Comparison of ENCODE assay signal across 16 mouse cellular contexts in the genomic region with DNA sequence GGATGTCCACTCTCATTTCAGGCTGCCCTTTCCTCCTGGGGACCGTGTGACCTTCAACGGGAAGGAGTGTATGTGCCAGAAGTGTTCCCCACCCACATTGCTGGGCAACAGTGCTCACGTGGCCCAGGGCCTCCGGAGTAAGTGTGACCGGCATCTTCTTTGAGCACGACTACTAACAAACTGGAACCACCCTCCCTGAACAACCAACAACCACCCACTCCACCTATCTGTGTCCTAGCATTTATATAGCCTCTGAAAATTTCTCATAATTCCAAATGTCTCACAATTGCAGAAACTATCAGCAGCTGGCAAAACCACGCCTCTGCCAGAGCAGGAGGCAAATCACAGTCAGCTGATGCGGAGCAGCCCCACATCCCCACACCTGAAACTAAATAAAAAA. TPM values are rescaled to one million over a fixed set of nuclear protein-coding genes. Genes with fewer than 3 reads are reported as not detected.
DNase-seq lines count a peak whose midpoint lies in the region; ATAC-seq lines count a peak whose summit lies in the region.
"Had no signal": no experiment of that assay in that cellular context is flagged by ENCODE, and none has a peak within 500 bp of the region (broad histone marks: within the 10 kb centered on the region; RNA-seq: fewer than 3 reads in every experiment).

No protein-coding gene starts in this region.

- peak; percentile 42; the same call in 1 of the 2 replicates for ATAC-seq in frontal cortex, adult (ENCODE audit: low TSS enrichment)
- ATAC-seq: forebrain, embryonic 16.5 days; hindbrain, embryonic 16.5 days; inflammation-experienced regulatory T-cells, adult 6 months; intestine, postnatal 0 days had no signal

- DNase-seq in frontal cortex, postnatal 10 days (ENCODE audit: low spot score in 2 of 2): no peak
- peak; percentile 49 to 58 for DNase-seq in left cerebral cortex, postnatal 25 days (ENCODE audit: low spot score in 2 of 2)
- no peak for DNase-seq in left cerebral cortex, adult 18-20 months (ENCODE audit: low spot score in 2 of 2)
- DNase-seq in adrenal gland, postnatal 36 days: peak; percentile 28 to 45
- DNase-seq in kidney, postnatal 25 days: no peak
- DNase-seq: cerebellum, adult 11 months; cerebellum, adult 9-11 months; cerebellum, postnatal 36 days; gastrocnemius, postnatal 10 days; heart, postnatal 10 days; heart, postnatal 4 days had no signal

- intact Hi-C loops in left cerebral cortex, postnatal 25 days (cut with DNase I): no loop called here

RNA-seq across cellular contexts. Expression of gene Ablim2, which starts 49.3 kb away (rescaled TPM):
- total RNA-seq in left cerebral cortex, postnatal 25 days (2021): 100 to 1,000 TPM; 175 to 209 TPM
- total RNA-seq in left cerebral cortex, adult 18-20 months (2021): 100 to 1,000 TPM; 168 to 215 TPM
- total RNA-seq in adrenal gland, postnatal 36 days (2021): 1 to 10 TPM; 6.2 to 8.5 TPM

Comparison
In these comparisons a context has a peak if more than half of its experiments do, and no peak if none do; other contexts are left out.
1. DNase-seq: peak in left cerebral cortex, postnatal 25 days (2 of 2) and adrenal gland, postnatal 36 days (2 of 2); none in frontal cortex, postnatal 10 days (0 of 2), left cerebral cortex, adult 18-20 months (0 of 2) and kidney, postnatal 25 days (0 of 2).
2. RNA of gene Ablim2, which starts 49.3 kb away (total RNA-seq): 168 to 215 TPM in left cerebral cortex, adult 18-20 months and 175 to 209 TPM in left cerebral cortex, postnatal 25 days; 6.2 to 8.5 TPM in adrenal gland, postnatal 36 days; every median in the first group is over 10 times any median in the second.